Mouse (Mus musculus): ENCODE results near the gene Morf4l1. TPM values are rescaled to one million over a fixed set of nuclear protein-coding genes. Genes with fewer than 3 reads are reported as not detected.
A peak's percentile ranks its signal among the peaks of the same experiment; 100 is the strongest.
"Not testable (repeated sequence)": the region's sequence is repeated elsewhere in the genome, so short reads cannot be mapped to it uniquely, and the experiment has no call there.

Gene Morf4l1
- total and polyA plus RNA-seq, 2 experiments, result 56.1 to 161 TPM

- Histone ChIP-seq H3K27ac (replicated peaks; ENCODE audit: insufficient read depth, low read depth, low read length) (no peak overlapping the region), H3K9ac (ENCODE audit: low read depth, low read length) (no peak overlapping the region), H3K27me3 (ENCODE audit: control insufficient read depth, insufficient read depth, low read length) (no peaks in the 10 kb centered on the region), H3K36me3 (ENCODE audit: control insufficient read depth, insufficient read depth, low read length) (no peaks in the 10 kb centered on the region; the same call in 1 of the 2 replicates), H3K4me3 (ENCODE audit: insufficient read depth, low read depth, low read length) (no peak overlapping the region), H3K4me1 (ENCODE audit: control insufficient read depth, insufficient read depth, low read length) (no peaks in the 10 kb centered on the region), H3K79me2 (ENCODE audit: control insufficient read depth, insufficient read depth, low read length) (no peaks in the 10 kb centered on the region)
- peak; percentile 73 for DNase-seq (ENCODE audit: extremely low read depth, low read depth, low spot score)
- 32% methylated on average over 1 of the region's 1 CpGs for WGBS
- no peak for TF ChIP-seq CTCF (IDR thresholded peaks at IDR 0.05; ENCODE audit: low read depth, low read length)
- TF ChIP-seq POLR2A (IDR thresholded peaks at IDR 0.05; ENCODE audit: extremely low read depth, insufficient read depth, low read length), result no peak
Observed at GRCm38 (mm10) chr9:90082992-90083391, 31.6 kb downstream of the Morf4l1 start.

- not testable (repeated sequence) for H3K4me3 ChIP-seq (ENCODE audit: insufficient read depth, low read depth, low read length); H3K27ac ChIP-seq (replicated peaks; ENCODE audit: insufficient read depth, low read depth, low read length); H3K4me1 ChIP-seq (ENCODE audit: control insufficient read depth, insufficient read depth, low read length); H3K79me2 ChIP-seq (ENCODE audit: control insufficient read depth, insufficient read depth, low read length); DNase-seq (ENCODE audit: extremely low read depth, low read depth, low spot score); H3K27me3 ChIP-seq (ENCODE audit: control insufficient read depth, insufficient read depth, low read length); H3K9ac ChIP-seq (ENCODE audit: low read depth, low read length); H3K36me3 ChIP-seq (ENCODE audit: control insufficient read depth, insufficient read depth, low read length)
- 72% methylated on average over 6 of the region's 6 CpGs for WGBS
Observed at GRCm38 (mm10) chr9:90081961-90082360, 32.6 kb downstream of the Morf4l1 start.

GRCm38 (mm10) chr9:90076849-90077461, 37.6 kb downstream of the Morf4l1 start:
- DNase-seq (ENCODE audit: extremely low read depth, low read depth, low spot score), result peak; percentile 52
- Histone ChIP-seq H3K4me3 (ENCODE audit: insufficient read depth, low read depth, low read length) (no peak overlapping the region), H3K36me3 (ENCODE audit: control insufficient read depth, insufficient read depth, low read length) (peaks cover 20% of the 10 kb centered on the region), H3K9ac (ENCODE audit: low read depth, low read length) (no peak overlapping the region), H3K27ac (replicated peaks; ENCODE audit: insufficient read depth, low read depth, low read length) (no peak overlapping the region), H3K79me2 (ENCODE audit: control insufficient read depth, insufficient read depth, low read length) (no peaks in the 10 kb centered on the region), H3K27me3 (ENCODE audit: control insufficient read depth, insufficient read depth, low read length) (no peaks in the 10 kb centered on the region), H3K4me1 (ENCODE audit: control insufficient read depth, insufficient read depth, low read length) (no peaks in the 10 kb centered on the region)
- TF ChIP-seq CTCF (IDR thresholded peaks at IDR 0.05; ENCODE audit: low read depth, low read length) (peak; percentile 81), POLR2A (IDR thresholded peaks at IDR 0.05; ENCODE audit: extremely low read depth, insufficient read depth, low read length) (no peak)
- WGBS, result 67% methylated on average over 8 of the region's 8 CpGs

GRCm38 (mm10) chr9:90076131-90076530, 38.4 kb downstream of the Morf4l1 start:
- Histone ChIP-seq H3K36me3 (ENCODE audit: control insufficient read depth, insufficient read depth, low read length) (peaks cover 23% of the 10 kb centered on the region), H3K79me2 (ENCODE audit: control insufficient read depth, insufficient read depth, low read length) (no peaks in the 10 kb centered on the region), H3K9ac (ENCODE audit: low read depth, low read length) (no peak overlapping the region), H3K4me1 (ENCODE audit: control insufficient read depth, insufficient read depth, low read length) (no peaks in the 10 kb centered on the region), H3K4me3 (ENCODE audit: insufficient read depth, low read depth, low read length) (no peak overlapping the region), H3K27ac (replicated peaks; ENCODE audit: insufficient read depth, low read depth, low read length) (no peak overlapping the region), H3K27me3 (ENCODE audit: control insufficient read depth, insufficient read depth, low read length) (no peaks in the 10 kb centered on the region)
- no peak for TF ChIP-seq POLR2A (IDR thresholded peaks at IDR 0.05; ENCODE audit: extremely low read depth, insufficient read depth, low read length)
- no peak for TF ChIP-seq CTCF (IDR thresholded peaks at IDR 0.05; ENCODE audit: low read depth, low read length)
- WGBS, result 88% methylated on average over 5 of the region's 5 CpGs
- no peak for DNase-seq (ENCODE audit: extremely low read depth, low read depth, low spot score)

GRCm38 (mm10) chr9:90075336-90075735, 39.2 kb downstream of the Morf4l1 start:
- no peaks in the 10 kb centered on the region for H3K4me1 ChIP-seq (ENCODE audit: control insufficient read depth, insufficient read depth, low read length)
- no peak for DNase-seq (ENCODE audit: extremely low read depth, low read depth, low spot score)
- H3K4me3 ChIP-seq (ENCODE audit: insufficient read depth, low read depth, low read length), result no peak overlapping the region
- H3K27ac ChIP-seq (replicated peaks; ENCODE audit: insufficient read depth, low read depth, low read length), result no peak overlapping the region
- peaks cover 24% of the 10 kb centered on the region for H3K36me3 ChIP-seq (ENCODE audit: control insufficient read depth, insufficient read depth, low read length)
- TF ChIP-seq POLR2A (IDR thresholded peaks at IDR 0.05; ENCODE audit: extremely low read depth, insufficient read depth, low read length), result no peak
- no peaks in the 10 kb centered on the region for H3K27me3 ChIP-seq (ENCODE audit: control insufficient read depth, insufficient read depth, low read length)
- no peaks in the 10 kb centered on the region for H3K79me2 ChIP-seq (ENCODE audit: control insufficient read depth, insufficient read depth, low read length)
- no peak overlapping the region for H3K9ac ChIP-seq (ENCODE audit: low read depth, low read length)
- WGBS, result 72% methylated on average over 4 of the region's 4 CpGs

GRCm38 (mm10) chr9:90070174-90070573, 44.4 kb downstream of the Morf4l1 start:
- H3K36me3 ChIP-seq (ENCODE audit: control insufficient read depth, insufficient read depth, low read length), result peaks cover 47% of the 10 kb centered on the region
- H3K4me3 ChIP-seq (ENCODE audit: insufficient read depth, low read depth, low read length), result no peak overlapping the region
- no peaks in the 10 kb centered on the region for H3K79me2 ChIP-seq (ENCODE audit: control insufficient read depth, insufficient read depth, low read length)
- WGBS, result 80% methylated on average over 7 of the region's 7 CpGs
- no peak overlapping the region for H3K27ac ChIP-seq (replicated peaks; ENCODE audit: insufficient read depth, low read depth, low read length)
- TF ChIP-seq CTCF (IDR thresholded peaks at IDR 0.05; ENCODE audit: low read depth, low read length), result no peak
- no peak for TF ChIP-seq POLR2A (IDR thresholded peaks at IDR 0.05; ENCODE audit: extremely low read depth, insufficient read depth, low read length)
- DNase-seq (ENCODE audit: extremely low read depth, low read depth, low spot score), result no peak
- H3K27me3 ChIP-seq (ENCODE audit: control insufficient read depth, insufficient read depth, low read length), result no peaks in the 10 kb centered on the region
- no peaks in the 10 kb centered on the region for H3K4me1 ChIP-seq (ENCODE audit: control insufficient read depth, insufficient read depth, low read length)
- H3K9ac ChIP-seq (ENCODE audit: low read depth, low read length), result no peak overlapping the region

Data from liver, adult 2 months (tissue).